Mouse (Mus musculus) pancreas, adult 10 weeks (tissue): ENCODE data around the gene F9. TPM values are rescaled to one million over a fixed set of nuclear protein-coding genes. Genes with fewer than 3 reads are reported as not detected.

ENCODE experiments used
- polyA plus RNA-seq: library from polyadenylated mRNA; stranded (reverse); fragments of 350-450 nt; fragmentation: Illumina TruSeq; extraction: RNeasy Lipid Tissue Mini Kit (QIAGEN cat#74804); gene quantifications from one replicate; pipeline ENCODE4 v1.2.3, GENCODE M21; 2015; ENCODE audit warnings: low read depth, low replicate concordance; ENCODE audit not compliant: insufficient read depth

The F9 gene
- not detected for polyA plus RNA-seq

DNA sequence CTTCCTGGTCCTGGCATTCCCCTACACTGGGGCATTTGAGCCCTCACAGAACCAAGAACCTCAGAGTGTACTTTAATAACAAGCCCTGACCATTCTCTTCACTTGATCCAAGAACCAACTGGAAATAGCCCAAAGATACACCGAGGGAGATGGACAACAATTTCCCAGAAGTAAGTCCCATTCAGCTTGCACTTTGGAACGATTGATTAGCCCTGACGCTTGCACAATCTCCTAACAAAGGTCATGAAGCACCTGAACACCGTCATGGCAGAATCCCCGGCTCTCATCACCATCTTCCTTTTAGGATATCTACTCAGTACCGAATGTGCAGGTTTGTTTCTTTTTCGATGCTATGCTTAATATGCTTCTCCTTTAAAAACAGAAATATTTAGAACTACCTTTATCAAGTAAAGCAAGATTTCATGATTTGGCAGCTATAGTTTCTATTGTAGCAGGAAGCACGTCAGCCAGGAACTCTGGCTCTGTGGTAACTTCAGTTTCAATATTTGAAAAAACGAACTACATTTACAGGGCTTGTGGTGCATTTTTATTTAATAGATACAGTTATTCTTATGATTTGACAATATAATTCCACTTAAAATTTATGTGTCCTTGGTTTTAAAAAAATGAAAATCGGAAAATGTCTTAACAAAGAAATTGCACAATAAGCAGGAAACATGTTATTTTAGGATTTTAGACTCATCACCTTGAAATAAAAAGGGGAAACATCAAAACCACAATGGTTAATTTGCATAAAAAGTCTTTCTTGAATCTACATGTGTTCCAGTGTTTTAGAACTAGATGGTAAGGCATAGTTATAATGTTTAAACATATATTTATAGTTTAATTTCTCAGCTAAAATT, at the start of gene F9:
F9 (plus strand) TSS at position 244 of the 863 bp plus-strand sequence.

Other genes starting within 250 kb of the F9 start
- not detected for gene Mcf2, start 179.6 kb downstream of the F9 start, polyA plus RNA-seq